Mouse (Mus musculus) lung, embryonic 14.5 days (tissue): ENCODE data around the gene Pltp. TPM values are rescaled to one million over a fixed set of nuclear protein-coding genes. Genes with fewer than 3 reads are reported as not detected.

Experiments used
- ATAC-seq: fragments of 200-750 bp; cut with Nextera tagmentation; 2 replicates; pipeline ENCODE4 v1.8.0; 2017; ENCODE audit warnings: mild to moderate bottlenecking, moderate TSS enrichment, moderate library complexity; ENCODE audit not compliant: insufficient read depth
- DNase-seq: peaks from one replicate; pipeline ENCODE4 v3.0.0-alpha.2; 2015
- H3K27ac ChIP-seq: fragments of 300-500 bp; sonication (generic); 2 replicates; pipeline ENCODE4 v1.5.1; 2014; ENCODE audit warnings: low read depth, mild to moderate bottlenecking, moderate library complexity
- H3K27me3 ChIP-seq: fragments of 300-500 bp; sonication (generic); 2 replicates; pipeline ENCODE4 v1.6.1; 2014; ENCODE audit warnings: low read length, control low read depth; ENCODE audit not compliant: insufficient read depth
- H3K36me3 ChIP-seq: fragments of 300-500 bp; sonication (generic); 2 replicates; pipeline ENCODE4 v1.6.1; 2014; ENCODE audit warnings: control low read depth; ENCODE audit not compliant: insufficient read depth
- H3K4me1 ChIP-seq: fragments of 300-500 bp; sonication (generic); 2 replicates; pipeline ENCODE4 v1.6.1; 2014; ENCODE audit warnings: antibody characterized with exemption, control low read depth; ENCODE audit not compliant: insufficient read depth
- H3K4me2 ChIP-seq: fragments of 300-500 bp; sonication (generic); 2 replicates; pipeline ENCODE4 v1.6.1; 2014; ENCODE audit warnings: mild to moderate bottlenecking
- H3K4me3 ChIP-seq: fragments of 300-500 bp; sonication (generic); 2 replicates; pipeline ENCODE4 v1.5.1; 2014; ENCODE audit warnings: low read depth, low read length
- H3K9ac ChIP-seq: fragments of 300-500 bp; sonication (generic); 2 replicates; pipeline ENCODE4 v1.6.1; 2014
- H3K9me3 ChIP-seq: fragments of 300-500 bp; sonication (generic); 2 replicates; pipeline ENCODE4 v1.6.1; 2016; ENCODE audit warnings: low read depth, low read length, control low read depth
- CTCF ChIP-seq: IDR thresholded peaks from 2 replicates; pipeline ENCODE4 v1.5.1; 2016; ENCODE audit warnings: antibody characterized with exemption, low read depth
- WGBS: fragments of 180-500 bp; shearing (Covaris S2); extraction: QIAGEN DNeasy Blood & Tissue Kit; methylation state at CpG from one replicate; pipeline ENCODE4 v1.1.7; 2014; 5-methylcytosine and 5-hydroxymethylcytosine counted together
- polyA plus RNA-seq: library from polyadenylated mRNA; unstranded; fragments of >200 nt; fragmentation: Nextera tagmentation; extraction: Ambion mirVana; gene quantifications from 2 replicates; pipeline ENCODE4 v1.2.1, GENCODE M21; 2014

Gene Pltp
- polyA plus RNA-seq, 1 experiment from 2014 or later, result 126 TPM

GRCm38 (mm10) chr2:164813557-164813956 is 44.0 kb downstream of the Pltp start:
- peaks cover 3% of the 10 kb centered on the region; the same call in 1 of the 2 replicates for H3K36me3 ChIP-seq
- TF ChIP-seq CTCF, result no peak
- no peak overlapping the region for H3K9ac ChIP-seq
- H3K4me3 ChIP-seq, result no peak overlapping the region
- no peak overlapping the region for H3K27ac ChIP-seq
- H3K4me1 ChIP-seq, result peaks cover 6% of the 10 kb centered on the region; the same call in 1 of the 2 replicates
- H3K27me3 ChIP-seq, result no peaks in the 10 kb centered on the region
- ATAC-seq (no peak), DNase-seq (no peak)
- H3K4me2 ChIP-seq, result no peak overlapping the region
- WGBS, result 46% methylated on average over 2 of the region's 2 CpGs
- no peaks in the 10 kb centered on the region for H3K9me3 ChIP-seq

- H3K4me3 ChIP-seq, result no peak overlapping the region
- 72% methylated on average over 7 of the region's 7 CpGs for WGBS
- H3K4me1 ChIP-seq, result peaks cover 5% of the 10 kb centered on the region
- DNase-seq, result no peak
- H3K27me3 ChIP-seq, result no peaks in the 10 kb centered on the region
- no peaks in the 10 kb centered on the region for H3K9me3 ChIP-seq
- H3K9ac ChIP-seq, result no peak overlapping the region
- no peak for TF ChIP-seq CTCF
- no peak overlapping the region for H3K27ac ChIP-seq
- H3K4me2 ChIP-seq, result no peak overlapping the region; the same call in 1 of the 2 replicates
- peaks cover 9% of the 10 kb centered on the region; the same call in 1 of the 2 replicates for H3K36me3 ChIP-seq
- no peak for ATAC-seq
Measured at GRCm38 (mm10) chr2:164806614-164807013, 50.9 kb downstream of the Pltp start.

- Histone ChIP-seq H3K9ac (peak overlapping the region; percentile 69), H3K36me3 (peaks cover 11% of the 10 kb centered on the region; the same call in 1 of the 2 replicates), H3K4me3 (peak overlapping the region; percentile 81), H3K27me3 (no peaks in the 10 kb centered on the region), H3K9me3 (no peaks in the 10 kb centered on the region), H3K4me2 (peak overlapping the region; percentile 88), H3K4me1 (peaks cover 5% of the 10 kb centered on the region), H3K27ac (peak overlapping the region; percentile 82)
- ATAC-seq, result peak; percentile 44
- no peak for TF ChIP-seq CTCF
- no peak for DNase-seq
- WGBS, result 2% methylated on average over 21 of the region's 21 CpGs
Measured at GRCm38 (mm10) chr2:164805332-164805718, 52.2 kb downstream of the Pltp start.

- Histone ChIP-seq H3K27ac (peak within 1 kb of the TSS; percentile 82), H3K27me3 (no peaks in the 10 kb centered on the region), H3K4me3 (peak within 1 kb of the TSS; percentile 81), H3K4me2 (peak within 1 kb of the TSS; percentile 88), H3K9ac (peak within 1 kb of the TSS; percentile 81), H3K36me3 (peaks cover 15% of the 10 kb centered on the region; the same call in 1 of the 2 replicates), H3K9me3 (no peaks in the 10 kb centered on the region), H3K4me1 (peaks cover 5% of the 10 kb centered on the region)
- ATAC-seq (peak; percentile 97), DNase-seq (peak; percentile 100)
- no peak for TF ChIP-seq CTCF
- under 1% methylated on average over 47 of the region's 47 CpGs for WGBS
Measured at GRCm38 (mm10) chr2:164804533-164805331, 52.8 kb downstream of the Pltp start, which contains the start of the genes Acot8 and Zswim3. Gene Acot8, minus strand, starts transcription at chr2:164804882. Gene Zswim3, plus strand, starts transcription at chr2:164805098.

- Histone ChIP-seq H3K4me2 (peak overlapping the region; percentile 88), H3K27ac (no peak overlapping the region), H3K9ac (peak overlapping the region; percentile 81), H3K4me3 (peak overlapping the region; percentile 81), H3K27me3 (no peaks in the 10 kb centered on the region), H3K9me3 (no peaks in the 10 kb centered on the region), H3K36me3 (peaks cover 22% of the 10 kb centered on the region; the same call in 1 of the 2 replicates), H3K4me1 (peaks cover 5% of the 10 kb centered on the region)
- DNase-seq, result no peak
- no peak for ATAC-seq
- 50% methylated on average over 1 of the region's 1 CpGs for WGBS
- TF ChIP-seq CTCF, result no peak
Measured at GRCm38 (mm10) chr2:164803921-164804313, 53.6 kb downstream of the Pltp start.

- Histone ChIP-seq H3K9me3 (no peaks in the 10 kb centered on the region), H3K4me1 (peaks cover 5% of the 10 kb centered on the region), H3K9ac (peak overlapping the region; percentile 81), H3K27ac (no peak overlapping the region), H3K36me3 (peaks cover 20% of the 10 kb centered on the region), H3K27me3 (no peaks in the 10 kb centered on the region), H3K4me2 (peak overlapping the region; percentile 88), H3K4me3 (peak overlapping the region; percentile 81)
- 88% methylated on average over 16 of the region's 16 CpGs for WGBS
- DNase-seq (no peak), ATAC-seq (no peak)
- no peak for TF ChIP-seq CTCF
Measured at GRCm38 (mm10) chr2:164803201-164803920, 54.1 kb downstream of the Pltp start.
